Mouse (Mus musculus): ENCODE data around the gene Barhl2.

Barhl2 gene

DNA sequence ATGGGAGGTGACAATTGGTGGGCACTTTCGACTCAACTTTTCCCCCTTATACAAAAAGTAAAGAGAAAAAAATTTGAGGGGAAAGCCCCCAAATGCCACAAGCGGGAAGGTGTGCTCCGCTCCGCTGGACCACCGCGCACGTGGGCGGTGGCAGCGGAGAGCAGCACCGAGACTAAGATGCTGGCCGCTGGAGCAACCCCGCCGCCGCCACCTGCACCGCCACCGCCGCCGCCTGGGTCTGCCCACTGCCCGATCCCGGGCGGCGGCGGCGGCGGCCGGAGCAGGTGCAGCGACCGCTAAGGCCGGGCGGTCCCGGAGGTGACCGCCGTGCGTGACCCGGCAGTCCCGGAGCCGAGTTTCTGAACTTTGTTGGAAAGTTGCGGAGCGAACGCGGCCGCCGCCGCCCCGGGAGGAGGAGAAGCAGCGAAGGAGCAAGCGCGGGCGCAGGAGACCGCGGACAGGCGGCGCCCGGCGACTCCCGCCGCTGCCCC, at the start of gene Barhl2:
TSS of gene Barhl2 (minus strand) at position 181 of the 491 bp plus-strand sequence.
- no peak for DNase-seq (ENCODE audit: low spot score)

- no peak for DNase-seq (ENCODE audit: low spot score)
Measured at GRCm38 (mm10) chr5:106506061-106506460, 48.1 kb upstream of the Barhl2 start.

GRCm38 (mm10) chr5:106502684-106503545, 44.9 kb upstream of the Barhl2 start:
- DNase-seq (ENCODE audit: low spot score), result no peak

GRCm38 (mm10) chr5:106502271-106502670, 44.3 kb upstream of the Barhl2 start:
- no peak for DNase-seq (ENCODE audit: low spot score)

- DNase-seq (ENCODE audit: low spot score), result no peak
Measured at GRCm38 (mm10) chr5:106491771-106492170, 33.8 kb upstream of the Barhl2 start.

DNA sequence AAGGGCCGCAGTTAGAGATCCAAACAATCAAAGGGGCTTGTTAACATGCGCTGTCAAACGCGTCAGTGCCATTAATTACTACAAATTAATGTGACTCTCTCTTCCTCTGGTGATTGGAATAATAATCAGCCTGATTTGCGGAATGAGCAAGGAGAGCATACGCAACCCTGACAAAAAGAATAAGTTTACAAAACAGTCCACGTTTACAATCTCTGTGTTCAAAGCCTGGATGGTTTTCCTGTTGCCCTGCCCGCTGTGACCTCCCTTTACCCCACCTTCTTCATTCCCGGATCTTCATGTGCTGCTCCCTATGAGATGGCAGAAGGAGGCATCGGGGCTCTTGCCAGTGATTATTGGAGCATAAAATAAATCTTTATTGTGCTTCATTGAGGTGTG, 14.1 kb upstream of the Barhl2 start:
- no peak for DNase-seq (ENCODE audit: low spot score)

DNA sequence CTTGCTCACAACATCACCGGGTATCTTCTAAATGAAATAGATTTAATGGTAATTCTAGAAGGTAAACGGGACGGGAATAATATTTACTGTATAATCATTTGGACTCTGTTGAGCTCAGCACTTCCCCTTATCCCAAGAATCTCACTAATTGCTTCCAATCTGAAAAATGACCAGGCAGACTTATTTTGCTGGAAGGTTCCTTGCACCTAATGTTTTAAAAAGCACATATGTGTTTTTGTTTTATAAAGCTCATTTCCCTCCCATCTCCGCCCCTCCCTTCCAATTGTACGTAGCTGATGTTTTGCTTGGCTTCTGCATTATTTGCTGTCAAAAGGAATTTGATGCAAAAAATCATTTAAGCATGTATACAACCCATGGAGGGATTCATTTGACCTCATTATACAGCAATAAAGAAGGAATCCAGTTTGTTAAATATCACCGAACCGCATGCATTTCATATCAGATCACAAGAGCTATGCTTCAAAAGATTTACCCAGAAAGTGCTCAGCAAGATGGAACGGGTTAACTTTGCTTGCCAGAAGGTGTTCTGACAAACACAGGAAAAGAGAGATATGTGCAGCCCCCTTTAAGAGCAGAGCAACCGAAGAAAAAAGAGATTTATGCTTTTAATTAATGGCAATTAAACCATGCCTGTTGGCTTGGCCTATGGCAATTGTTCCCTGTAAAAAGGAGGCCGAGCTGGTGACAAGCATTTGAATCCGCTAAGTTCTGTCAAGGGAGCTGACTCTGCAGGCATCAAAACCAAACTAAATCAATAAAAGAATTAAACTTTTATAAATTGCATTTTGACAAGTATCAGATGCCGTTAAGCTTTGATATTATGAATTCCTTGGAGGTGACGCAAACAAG, 13.5 kb upstream of the Barhl2 start:
- DNase-seq (ENCODE audit: low spot score), result no peak

DNA sequence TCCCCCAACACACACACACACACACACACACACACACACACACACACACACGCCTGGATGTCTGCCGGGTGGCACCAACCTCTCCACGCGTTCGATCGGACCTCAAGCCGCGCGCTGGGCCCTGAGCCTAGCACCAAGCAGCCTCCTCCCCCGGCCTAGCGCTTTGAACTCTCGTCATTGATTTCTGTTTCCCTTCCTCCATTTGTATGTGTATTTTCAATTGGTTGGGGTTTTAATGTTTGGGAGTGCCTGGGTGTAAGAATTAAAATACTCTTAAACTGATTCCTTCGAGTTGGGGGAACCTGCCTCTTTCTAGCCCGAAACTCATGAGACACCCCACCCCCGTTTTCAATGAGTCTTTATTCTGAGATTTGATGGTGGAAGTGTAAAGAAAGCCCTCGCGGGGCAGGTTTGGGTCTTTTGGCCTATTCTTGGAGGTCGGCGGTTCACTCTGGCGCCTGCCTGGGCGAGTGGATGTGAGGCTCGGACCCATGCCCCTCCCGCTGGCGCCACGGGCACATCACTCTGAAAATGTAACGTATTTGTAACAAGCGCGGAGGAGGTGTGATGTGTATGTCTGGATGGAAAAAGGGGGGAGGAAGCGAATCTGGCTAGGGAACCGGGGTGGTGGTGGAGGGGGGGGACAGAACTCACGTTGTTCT, 7.3 kb upstream of the Barhl2 start:
- DNase-seq (ENCODE audit: low spot score), result no peak

DNA sequence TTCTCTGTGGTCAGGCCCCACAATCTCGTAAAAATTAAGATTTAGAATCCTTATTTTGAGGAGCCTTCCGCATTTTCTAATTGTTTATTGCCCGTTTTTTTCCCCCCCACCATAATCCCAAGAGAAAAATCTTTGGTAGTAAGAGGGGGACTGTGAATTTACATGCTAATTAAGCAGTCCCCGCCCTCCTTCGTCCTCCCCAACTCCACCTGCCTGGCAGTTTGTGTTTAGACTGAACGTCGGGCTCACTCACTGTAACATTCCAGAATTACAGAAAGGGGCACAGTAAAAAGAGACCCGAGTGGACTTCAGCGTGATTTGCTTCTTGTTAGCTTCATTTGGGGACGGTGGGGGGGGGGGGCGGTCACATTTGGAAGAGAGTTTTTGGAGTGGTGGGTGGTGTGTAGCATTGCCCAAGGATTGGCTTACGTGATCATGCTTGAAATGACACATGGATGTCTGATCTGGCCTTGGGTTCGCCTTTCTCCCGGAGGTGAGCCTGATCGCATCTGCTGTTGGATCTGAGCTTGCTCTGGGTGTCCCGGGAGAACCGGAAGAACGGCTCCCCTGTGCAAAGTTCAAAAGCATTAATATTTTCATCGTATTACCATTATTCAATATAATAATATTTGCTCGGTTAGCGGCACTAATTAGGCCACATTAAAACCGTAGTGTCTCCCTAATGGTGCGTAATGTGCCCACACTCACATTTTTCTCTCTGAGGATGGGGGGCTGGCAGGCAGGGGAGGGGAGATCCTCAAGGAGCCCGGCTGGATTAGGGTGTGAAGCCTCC, 6.6 kb upstream of the Barhl2 start:
- no peak for DNase-seq (ENCODE audit: low spot score)

DNA sequence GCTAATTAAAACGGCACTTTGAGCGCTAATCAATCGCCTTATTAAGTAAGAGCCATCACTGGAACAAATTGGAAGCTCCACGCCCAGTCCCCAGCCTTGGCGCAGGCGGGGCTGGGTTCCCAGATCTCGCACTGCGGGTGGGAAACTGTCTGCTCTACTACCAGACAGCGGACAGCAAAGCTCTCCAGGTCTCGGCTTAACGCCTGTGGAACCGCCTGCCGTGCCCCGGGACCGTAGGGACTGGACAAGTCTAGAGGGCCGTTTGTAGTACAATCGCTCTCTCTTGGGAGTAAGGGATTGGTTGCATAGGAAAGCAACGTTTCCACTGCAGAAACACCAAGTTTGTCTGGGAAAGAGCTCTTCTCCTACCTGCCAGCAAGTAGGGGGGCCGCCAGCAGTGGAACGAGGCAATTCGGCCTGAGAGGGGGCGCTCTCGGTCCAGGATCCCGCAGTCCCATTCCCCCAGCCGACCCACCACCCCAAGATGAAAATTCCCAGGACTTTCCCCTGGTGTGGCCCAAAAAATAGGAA, 5.8 kb upstream of the Barhl2 start:
- no peak for DNase-seq (ENCODE audit: low spot score)

DNA sequence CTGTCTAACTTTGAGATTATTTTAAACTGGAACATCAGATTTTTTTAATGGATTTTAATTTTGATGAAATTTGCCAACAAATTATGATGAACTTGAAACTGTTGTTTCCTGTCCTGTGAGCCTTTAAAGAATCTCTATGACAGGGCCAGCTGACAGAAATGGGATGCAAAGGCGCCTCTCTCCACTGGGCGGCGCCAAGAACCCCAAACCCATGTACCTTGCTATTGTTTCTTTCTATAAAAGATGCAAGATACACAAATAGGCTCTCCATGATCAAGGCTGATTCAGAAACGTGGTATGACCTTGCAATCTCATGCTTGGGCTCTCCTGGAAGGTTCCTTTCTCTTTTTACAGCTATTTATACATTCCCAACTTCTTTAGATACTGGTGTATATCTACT, 3.9 kb upstream of the Barhl2 start:
- no peak for DNase-seq (ENCODE audit: low spot score)

GRCm38 (mm10) chr5:106461431-106461830, 3.5 kb upstream of the Barhl2 start:
- DNase-seq (ENCODE audit: low spot score), result no peak

- DNase-seq (ENCODE audit: low spot score), result no peak
Measured at GRCm38 (mm10) chr5:106460535-106460934, 2.6 kb upstream of the Barhl2 start.

DNA sequence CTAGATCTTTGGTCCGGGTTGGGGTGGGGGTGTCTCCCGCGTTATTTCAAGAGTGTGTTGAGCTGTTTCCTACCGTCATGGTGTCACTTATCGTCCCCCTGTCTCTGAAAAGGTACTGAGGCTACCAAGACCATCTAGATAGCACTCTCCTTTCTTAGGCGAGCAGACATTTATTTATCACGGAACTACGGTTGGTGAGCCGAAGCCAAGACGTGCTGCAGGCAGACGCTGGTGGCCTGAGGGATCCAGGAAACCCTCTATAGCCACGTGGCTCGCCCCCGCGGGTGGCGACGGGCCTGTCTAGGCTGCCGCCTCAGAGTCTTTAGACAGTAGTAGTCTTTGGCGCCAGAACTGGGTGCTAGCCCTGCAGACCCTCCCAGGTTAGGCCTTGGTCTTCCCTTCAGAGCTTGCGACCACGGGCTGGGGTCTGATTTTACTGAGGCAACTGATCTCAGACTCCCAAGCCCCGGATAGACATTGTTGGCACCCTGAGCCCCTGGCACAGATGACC, 2.1 kb upstream of the Barhl2 start:
- no peak for DNase-seq (ENCODE audit: low spot score)

GRCm38 (mm10) chr5:106459120-106459641, 1.2 kb upstream of the Barhl2 start:
- no peak for DNase-seq (ENCODE audit: low spot score)

DNA sequence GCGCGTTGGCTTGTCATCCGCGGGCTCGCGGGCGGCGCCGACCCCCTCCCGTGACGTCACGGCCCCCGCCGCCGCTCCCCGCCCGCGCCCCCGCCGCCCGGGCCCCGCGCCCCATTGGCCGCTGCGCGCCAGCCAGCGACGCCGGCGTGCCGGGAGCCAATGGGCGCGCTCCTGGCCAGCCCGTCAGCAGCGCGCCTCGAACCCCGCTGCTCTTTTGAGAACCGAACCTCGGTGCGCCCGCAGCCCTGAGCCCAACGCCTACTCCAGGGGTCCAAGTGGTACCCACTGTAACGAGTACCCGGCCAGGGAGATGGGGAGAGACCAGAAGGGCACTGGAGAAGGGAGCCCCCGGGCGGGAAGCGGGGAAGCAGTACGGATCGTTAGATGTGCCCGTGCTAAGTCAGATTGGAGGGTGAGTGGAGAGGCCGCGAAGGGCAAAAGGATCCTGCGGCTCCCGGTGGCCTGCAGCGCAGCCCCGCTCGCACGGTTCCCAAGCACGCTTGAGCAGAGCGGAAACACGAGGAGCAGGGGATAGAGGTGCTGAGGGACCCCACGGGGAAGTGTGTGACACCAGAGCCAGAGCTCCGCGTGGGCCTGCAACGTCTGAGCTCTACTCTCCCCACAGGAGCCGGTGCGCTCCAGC, 632 bp upstream of the Barhl2 start:
- DNase-seq (ENCODE audit: low spot score), result no peak

GRCm38 (mm10) chr5:106457111-106457925, 648 bp downstream of the Barhl2 start:
- no peak for DNase-seq (ENCODE audit: low spot score)

DNA sequence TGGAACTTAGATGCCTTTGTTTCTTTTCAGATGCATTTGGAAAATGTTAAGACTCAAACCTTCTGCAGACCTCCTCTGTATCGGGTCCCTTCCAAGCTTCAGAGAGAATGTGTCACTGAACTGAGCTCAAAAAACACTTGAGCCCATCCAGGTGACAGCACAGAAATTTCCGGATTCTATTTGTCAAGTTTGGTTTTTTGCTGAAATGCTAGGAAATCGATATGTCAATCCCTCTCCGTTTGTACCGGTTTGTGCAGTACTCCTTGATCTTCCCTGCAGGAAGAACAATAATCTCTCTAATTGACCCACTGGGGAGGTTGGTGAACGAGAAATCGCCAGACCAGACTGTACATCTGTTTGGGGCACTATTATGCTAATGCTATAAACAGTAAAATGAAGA, 2.0 kb downstream of the Barhl2 start:
- DNase-seq (ENCODE audit: low spot score), result no peak

Measured in layer of hippocampus, adult 9-10 months (tissue).